Mouse (Mus musculus): ENCODE measurements around the gene Foxg1. TPM values are rescaled to one million over a fixed set of nuclear protein-coding genes. Genes with fewer than 3 reads are reported as not detected.

Foxg1 gene
- total RNA-seq, 2 experiments from 2014 or later, result 105 to 109 TPM

- intact Hi-C loops (cut with DNase I), result no loop called here
Observed at GRCm38 (mm10) chr12:49397443-49398162, 15.1 kb downstream of the Foxg1 start.

DNA sequence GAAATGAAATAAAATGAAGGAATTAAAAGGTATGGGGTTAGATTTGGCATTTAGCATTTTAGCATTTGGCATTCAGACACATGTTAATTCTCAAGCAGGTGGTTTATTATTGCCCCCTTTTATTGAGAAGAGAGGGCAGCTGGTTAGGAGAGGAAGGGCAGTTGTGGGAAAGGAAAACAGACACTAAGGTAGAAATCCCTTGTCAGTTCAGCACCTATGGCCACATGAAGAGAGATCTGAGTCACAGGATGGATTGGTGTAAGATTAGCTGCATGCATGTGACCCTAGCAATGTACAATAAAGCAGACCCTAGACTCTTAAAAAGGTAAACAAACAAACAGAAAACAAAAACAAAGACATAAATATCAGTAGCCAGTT lies 15.7 kb downstream of the Foxg1 start:
- intact Hi-C loops (cut with DNase I), result no loop called here
- no peak for DNase-seq (ENCODE audit: low spot score in 2 of 2)

More at GRCm38 (mm10) chr12:49397443-49398162, 15.1 kb downstream of the Foxg1 start:
- no peak for DNase-seq (ENCODE audit: low spot score in 2 of 2)

DNA sequence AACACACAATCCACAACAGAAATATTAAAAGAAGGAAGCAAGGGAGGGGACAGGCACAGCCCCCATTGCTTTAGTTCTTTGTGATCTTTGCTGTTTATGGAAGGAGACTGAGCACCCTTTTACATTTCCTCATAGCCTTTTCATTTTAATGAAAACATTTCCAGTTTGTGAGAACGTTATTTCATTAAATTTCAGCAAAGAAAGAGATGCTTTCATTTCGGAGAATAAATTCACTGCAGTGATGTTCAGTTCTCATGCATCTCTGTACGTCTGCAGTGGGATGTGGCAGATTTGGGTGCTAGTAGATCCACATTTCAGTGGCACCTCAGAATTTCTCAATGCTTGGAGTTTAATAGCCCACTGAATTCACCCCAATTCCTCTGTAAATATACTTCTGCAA lies 16.2 kb downstream of the Foxg1 start:
- peak in 1 of 2 experiments; percentile 24 for DNase-seq (ENCODE audit: low spot score in 2 of 2)
- intact Hi-C loops (cut with DNase I), result no loop called here

- no peak for DNase-seq (ENCODE audit: low spot score in 2 of 2)
- intact Hi-C loops (cut with DNase I), result loop anchor here (2.0 to 5.0 kb wide), 3 partner anchors 73 to 551 kb away; no protein-coding TSS in a partner anchor
Observed at GRCm38 (mm10) chr12:49399611-49400010, 17.2 kb downstream of the Foxg1 start.

GRCm38 (mm10) chr12:49400036-49400852 lies 17.8 kb downstream of the Foxg1 start:
- DNase-seq (ENCODE audit: low spot score in 2 of 2), result peak; percentile 47 to 60
- intact Hi-C loops (cut with DNase I), result loop anchor here (2.0 to 5.0 kb wide), 3 partner anchors 72 to 551 kb away; no protein-coding TSS in a partner anchor

DNA sequence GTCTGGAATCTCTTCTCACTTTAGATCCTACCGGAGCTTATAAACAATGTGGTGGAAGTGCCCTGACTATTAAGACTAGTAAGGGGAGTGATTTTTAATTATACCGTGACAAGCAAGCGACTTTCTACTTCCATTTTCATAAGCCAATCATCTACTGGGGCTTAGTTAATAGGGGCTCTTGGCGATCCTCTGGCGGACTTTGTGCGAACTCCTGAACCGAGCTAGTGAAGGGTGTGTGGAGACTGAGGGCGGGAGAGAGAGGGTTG lies 18.3 kb downstream of the Foxg1 start:
- DNase-seq (ENCODE audit: low spot score in 2 of 2), result no peak
- intact Hi-C loops (cut with DNase I), result loop anchor here (2.0 to 5.0 kb wide), 3 partner anchors 72 to 550 kb away; no protein-coding TSS in a partner anchor

GRCm38 (mm10) chr12:49401119-49401795 lies 18.8 kb downstream of the Foxg1 start:
- DNase-seq (ENCODE audit: low spot score in 2 of 2), result peak; percentile 73 to 82
- intact Hi-C loops (cut with DNase I), result loop anchor here (2.0 to 5.0 kb wide), 3 partner anchors 71 to 550 kb away; no protein-coding TSS in a partner anchor

DNA sequence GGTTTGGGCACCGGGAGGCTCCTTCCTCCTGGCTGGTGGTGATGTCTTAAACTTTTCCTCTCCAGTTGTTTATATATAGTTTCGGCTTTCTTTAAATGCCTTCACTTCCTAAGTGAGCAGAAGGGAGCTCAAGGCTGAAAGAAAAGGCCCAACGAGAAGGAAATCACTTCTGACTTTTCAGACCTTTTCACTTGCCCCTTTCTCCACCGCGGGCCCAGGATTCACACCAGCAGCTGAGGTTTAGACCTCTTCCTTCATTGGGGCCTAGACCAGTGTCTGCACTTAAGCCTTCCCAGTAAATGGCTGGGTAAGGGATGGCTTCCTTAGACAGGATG lies 19.3 kb downstream of the Foxg1 start:
- DNase-seq (ENCODE audit: low spot score in 2 of 2), result peak in 1 of 2 experiments; percentile 46
- intact Hi-C loops (cut with DNase I), result loop anchor here (2.0 to 5.0 kb wide), 3 partner anchors 71 to 549 kb away; no protein-coding TSS in a partner anchor

DNA sequence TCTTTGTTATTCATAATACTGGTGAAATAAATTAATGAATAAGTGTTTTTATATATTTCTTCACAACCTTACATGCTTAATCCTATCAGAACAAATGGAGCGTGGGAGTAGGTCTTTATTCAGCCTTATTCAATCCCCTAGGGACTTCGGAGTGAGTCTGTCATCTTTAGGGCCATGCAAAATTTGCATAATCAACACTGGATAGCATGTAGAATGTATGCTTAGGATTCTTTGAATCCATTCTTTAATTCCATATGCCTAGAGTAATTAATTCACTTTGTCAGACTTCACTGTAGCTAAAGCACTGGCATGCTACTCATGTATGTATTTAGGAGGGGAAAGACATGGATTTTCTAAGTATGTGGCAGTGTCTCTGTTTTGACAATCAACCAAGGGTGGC lies 27.4 kb downstream of the Foxg1 start:
- DNase-seq (ENCODE audit: low spot score in 2 of 2), result no peak
- intact Hi-C loops (cut with DNase I), result no loop called here

DNA sequence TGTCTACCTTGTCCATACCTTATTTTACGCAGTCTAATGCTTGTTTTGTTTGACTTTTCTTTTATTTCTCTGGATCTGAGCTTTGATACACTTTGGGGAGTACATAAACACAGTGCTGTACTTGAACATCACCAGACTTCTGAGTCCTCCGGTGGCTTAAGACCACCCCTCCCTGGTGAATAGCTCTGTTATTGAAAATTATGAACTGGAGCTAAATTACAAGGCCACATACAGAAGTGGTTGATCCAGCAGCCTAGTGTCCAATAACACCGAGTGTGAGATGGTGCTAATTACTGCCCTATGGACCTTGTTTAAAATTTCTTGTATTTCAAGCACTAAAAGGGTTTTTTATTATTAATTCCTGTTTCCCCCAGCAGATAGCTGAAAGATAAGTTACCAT lies 35.5 kb downstream of the Foxg1 start:
- no peak for DNase-seq (ENCODE audit: low spot score in 2 of 2)
- intact Hi-C loops (cut with DNase I), result no loop called here

Other genes starting within 250 kb of the Foxg1 start
- 1 to 10 TPM; 6.2 to 8.5 TPM for gene Gm43517, start 2.5 kb downstream of the Foxg1 start, total RNA-seq (2021)

Measured in left cerebral cortex, postnatal 25 days (tissue).